Mouse (Mus musculus) ES-Bruce4 (cell line): ENCODE results near the gene Atp6v1c2.

Source experiments
- CTCF ChIP-seq: IDR thresholded peaks from one replicate; pipeline ENCODE4 v1.8.1; 2011; ENCODE audit warnings: low read depth, low read length
- EP300 ChIP-seq: IDR thresholded peaks from 2 replicates; pipeline ENCODE4 v1.6.1; 2011; ENCODE audit warnings: low read depth, low read length; ENCODE audit not compliant: insufficient read depth
- POLR2A ChIP-seq: IDR thresholded peaks from one replicate; pipeline ENCODE4 v1.8.1; 2011; ENCODE audit warnings: low read length; ENCODE audit not compliant: insufficient read depth

DNA sequence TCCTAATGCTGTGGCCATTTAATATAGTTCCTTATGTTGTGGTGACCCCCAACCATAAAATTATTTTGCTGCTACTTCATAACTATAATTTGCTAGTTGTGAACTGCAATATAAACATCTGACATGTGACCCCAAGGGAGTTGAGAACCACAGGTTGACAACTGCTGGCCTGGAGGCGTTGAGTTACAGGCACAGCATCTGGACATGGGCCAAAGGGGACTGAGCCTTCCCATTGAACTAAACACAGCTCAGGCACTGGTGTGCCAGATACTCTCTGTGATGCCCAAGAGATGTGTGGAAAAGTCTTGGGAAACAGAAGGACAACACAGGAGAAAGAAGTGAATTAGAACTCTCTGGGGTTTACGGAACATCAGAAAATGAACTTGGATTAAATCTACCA, 88.1 kb downstream of the Atp6v1c2 start:
- TF ChIP-seq CTCF (no peak), POLR2A (no peak), EP300 (no peak)
